Mouse (Mus musculus) liver, embryonic 14.5 days (tissue): ENCODE results near the gene Cyp2f2. TPM values are rescaled to one million over a fixed set of nuclear protein-coding genes. Genes with fewer than 3 reads are reported as not detected.

ENCODE experiments used
- ATAC-seq: fragments of 200-750 bp; cut with Nextera tagmentation; 2 replicates; pipeline ENCODE4 v1.8.0; 2017; ENCODE audit warnings: moderate number of reproducible peaks, mild to moderate bottlenecking, moderate library complexity; ENCODE audit not compliant: insufficient read depth
- DNase-seq, 3 experiments: peaks; one replicate each; pipeline ENCODE4 v3.0.0-alpha.2; 2012 to 2013; ENCODE audit warnings: low read depth in 3 of 3, low spot score in 3 of 3
- H3K27ac ChIP-seq: fragments of 300-500 bp; sonication (generic); 2 replicates; pipeline ENCODE4 v1.5.1; 2014; ENCODE audit warnings: moderate library complexity, mild to moderate bottlenecking, control low read depth, inconsistent platforms
- H3K27me3 ChIP-seq: fragments of 300-500 bp; sonication (generic); 2 replicates; pipeline ENCODE4 v1.6.1; 2014; ENCODE audit warnings: mild to moderate bottlenecking, low read length, moderate library complexity; ENCODE audit not compliant: control insufficient read depth, insufficient read depth
- H3K36me3 ChIP-seq: fragments of 300-500 bp; sonication (generic); replicated peaks from 2 replicates; pipeline ENCODE4 v1.6.1; 2014; ENCODE audit warnings: low read depth; ENCODE audit not compliant: control insufficient read depth, insufficient read depth
- H3K4me1 ChIP-seq, 2 experiments: fragments of 200-500 bp in 1 of 2; fragments of 300-500 bp in 1 of 2; sonication (generic) in 1 of 2; replicated peaks; 2 replicates each; pipeline ENCODE4 v1.6.1; 2012 to 2014; ENCODE audit warnings: antibody characterized with exemption in 1 of 2, inconsistent platforms in 1 of 2, low read length in 1 of 2; ENCODE audit not compliant: control insufficient read depth in 2 of 2, insufficient read depth in 2 of 2
- H3K4me2 ChIP-seq: fragments of 300-500 bp; sonication (generic); 2 replicates; pipeline ENCODE4 v1.6.1; 2014; ENCODE audit warnings: low read depth, mild to moderate bottlenecking, control low read depth, moderate library complexity
- H3K4me3 ChIP-seq, 2 experiments: fragments of 200-500 bp in 1 of 2; fragments of 300-500 bp in 1 of 2; sonication (generic) in 1 of 2; 2 replicates each; pipeline ENCODE4 v1.5.1; 2012 to 2014; ENCODE audit warnings: low read depth in 2 of 2, low read length in 2 of 2, mild to moderate bottlenecking in 2 of 2, control low read depth in 1 of 2, inconsistent platforms in 1 of 2, moderate library complexity in 1 of 2; ENCODE audit not compliant: insufficient read depth in 1 of 2
- H3K9ac ChIP-seq: fragments of 300-500 bp; sonication (generic); replicated peaks from 2 replicates; pipeline ENCODE4 v1.6.1; 2014; ENCODE audit warnings: mild to moderate bottlenecking, control low read depth, moderate library complexity
- H3K9me3 ChIP-seq: fragments of 300-500 bp; sonication (generic); 2 replicates; pipeline ENCODE4 v1.6.1; 2016; ENCODE audit warnings: low read length, mixed read lengths; ENCODE audit not compliant: control insufficient read depth
- CTCF ChIP-seq: IDR thresholded peaks from 2 replicates; pipeline ENCODE4 v1.5.1; 2016; ENCODE audit warnings: antibody characterized with exemption, low read depth, control low read depth
- EP300 ChIP-seq: IDR thresholded peaks from 2 replicates; pipeline ENCODE4 v1.6.1; 2016; ENCODE audit warnings: antibody characterized with exemption, low read depth
- WGBS: fragments of 180-500 bp; shearing (Covaris S2); extraction: QIAGEN DNeasy Blood & Tissue Kit; methylation state at CpG from one replicate; pipeline ENCODE4 v1.1.7; 2014; ENCODE audit not compliant: insufficient replicate concordance; 5-methylcytosine and 5-hydroxymethylcytosine counted together
- microRNA-seq: library from miRNA; unstranded; fragments of <30 nt; microRNA quantifications from one replicate; pipeline ENCODE4, GENCODE M21; 2016
- polyA plus RNA-seq, 2 experiments: library from polyadenylated mRNA; depleted of rRNA in 1 of 2; stranded (reverse) in 1 of 2; unstranded in 1 of 2; fragments of >200 nt; fragmentation: Nextera tagmentation in 1 of 2; extraction: Ambion mirVana in 1 of 2; gene quantifications; 2 replicates each; pipeline versions ENCODE4 v1.2.1 to v1.2.3; 2012 to 2014

The Cyp2f2 gene
- polyA plus RNA-seq, 2 experiments = 0.21 to 0.32 TPM

DNA sequence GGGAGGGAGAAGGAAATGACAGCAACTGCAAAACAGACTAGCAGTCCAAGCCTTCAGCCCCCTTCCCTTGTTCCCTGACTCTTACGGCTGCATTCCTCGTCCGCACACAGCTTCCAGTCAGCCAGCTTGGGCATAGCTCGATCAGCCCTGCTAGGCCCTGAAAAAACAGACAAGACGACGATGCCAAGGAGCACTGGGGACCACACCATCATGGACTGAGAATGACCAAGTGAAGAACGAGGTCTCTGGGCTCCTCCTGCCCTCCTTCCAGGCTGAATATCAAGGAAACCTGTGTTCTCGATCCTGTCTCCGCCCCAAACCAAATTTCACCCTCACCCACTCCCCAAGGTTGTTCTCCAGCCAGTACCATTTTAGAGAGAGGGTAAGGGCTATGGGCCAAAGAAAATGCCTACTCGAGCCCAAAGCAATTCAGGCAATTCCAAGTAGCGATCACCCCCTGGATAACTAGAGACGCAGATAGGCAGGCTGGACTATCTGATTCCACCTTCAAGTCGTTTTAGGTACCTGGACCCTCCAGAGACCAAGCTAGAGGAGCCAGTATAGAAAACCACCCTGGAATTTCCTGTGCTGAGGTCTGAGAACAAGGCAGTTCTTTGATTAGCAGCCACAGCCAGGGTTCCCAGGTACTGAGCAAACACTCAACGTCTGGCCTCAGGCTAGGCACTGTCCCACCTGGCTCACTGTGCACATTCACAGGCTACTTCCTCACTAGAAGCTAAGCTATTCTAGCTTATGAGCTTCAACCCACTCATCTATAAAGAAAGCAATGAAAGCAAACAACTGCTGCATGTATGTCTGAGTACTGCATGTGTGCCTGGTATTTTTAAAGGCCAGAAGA lies 61.4 kb downstream of the Cyp2f2 start, which contains the start of the genes Gm21983 and Mia:
Gm21983 (minus strand) TSS at position 250 of the 859 bp plus-strand sequence.
Mia (minus strand) TSS at position 321 of the 859 bp plus-strand sequence.
- no peak for TF ChIP-seq CTCF
- no peak for TF ChIP-seq EP300
- 64% methylated on average over 14 of the region's 14 CpGs for WGBS

DNA sequence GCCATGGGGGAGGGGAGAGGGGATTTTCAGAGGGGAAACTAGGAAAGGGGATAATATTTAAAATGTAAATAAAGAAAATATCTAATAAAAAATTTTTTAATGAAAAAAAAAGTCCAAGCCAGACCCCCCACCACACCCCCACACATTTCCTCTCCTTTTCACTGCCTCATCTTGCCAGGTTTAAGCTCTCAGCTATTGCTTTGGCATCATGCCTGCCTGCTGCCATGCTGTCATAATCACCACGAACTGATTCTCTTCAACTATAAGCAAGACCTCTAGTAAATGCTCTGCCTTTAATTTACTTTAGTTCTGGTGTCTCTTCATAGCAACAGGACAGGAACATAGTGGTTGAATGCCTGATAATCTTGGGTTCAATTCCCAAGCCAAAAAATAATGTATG lies 62.8 kb downstream of the Cyp2f2 start:
- Histone ChIP-seq H3K4me3 (no peak overlapping the region), H3K36me3 (peaks cover 17% of the 10 kb centered on the region), H3K4me2 (no peak overlapping the region), H3K9ac (no peak overlapping the region), H3K27me3 (no peaks in the 10 kb centered on the region), H3K27ac (no peak overlapping the region), H3K4me1 (peaks cover 10 to 18% of the 10 kb centered on the region in 2 experiments), H3K9me3 (no peaks in the 10 kb centered on the region)
- DNase-seq (no peak), ATAC-seq (no peak)
- 70% methylated on average over 1 of the region's 1 CpGs for WGBS
- TF ChIP-seq CTCF (no peak), EP300 (no peak)

More for the DNA sequence above, 61.4 kb downstream of the Cyp2f2 start, which contains the start of the genes Gm21983 and Mia:
- Histone ChIP-seq H3K4me2 (no peak within 1 kb of the TSS), H3K4me3 (no peak within 1 kb of the TSS), H3K36me3 (peaks cover 9% of the 10 kb centered on the region), H3K9me3 (no peaks in the 10 kb centered on the region), H3K9ac (no peak within 1 kb of the TSS), H3K27me3 (no peaks in the 10 kb centered on the region), H3K4me1 (peaks cover 10 to 18% of the 10 kb centered on the region in 2 experiments), H3K27ac (no peak within 1 kb of the TSS)
- DNase-seq (no peak), ATAC-seq (no peak)

Small RNA genes lying within 50 kb of the gene (microRNA-seq; reads per million reads assigned to microRNA genes)
- gene Mir3101 = not detected

Other genes with a start within 250 kb of the Cyp2f2 start
- gene Cyp2a22, start 180.5 kb upstream of the Cyp2f2 start, polyA plus RNA-seq (2012; rRNA removed) = 0.56 and 0.62 TPM in 2 replicates
- gene Cyp2a22, start 180.5 kb upstream of the Cyp2f2 start, polyA plus RNA-seq (2014; fragmentation: Nextera tagmentation; extraction: Ambion mirVana) = 0.37 and 0.61 TPM in 2 replicates
- 2.0 and 2.5 TPM in 2 replicates for gene Cyp2a12, start 90.8 kb upstream of the Cyp2f2 start, polyA plus RNA-seq (2012; rRNA removed)
- 1.8 and 2.6 TPM in 2 replicates for gene Cyp2a12, start 90.8 kb upstream of the Cyp2f2 start, polyA plus RNA-seq (2014; fragmentation: Nextera tagmentation; extraction: Ambion mirVana)
- gene Cyp2t4, start 33.8 kb downstream of the Cyp2f2 start, polyA plus RNA-seq (2012; rRNA removed) = not detected in 2 replicates
- not detected in 2 replicates for gene Cyp2t4, start 33.8 kb downstream of the Cyp2f2 start, polyA plus RNA-seq (2014; fragmentation: Nextera tagmentation; extraction: Ambion mirVana)
- 22.2 and 23.3 TPM in 2 replicates for gene Egln2, start 46.9 kb downstream of the Cyp2f2 start, polyA plus RNA-seq (2012; rRNA removed)
- 11.7 and 13.8 TPM in 2 replicates for gene Egln2, start 46.9 kb downstream of the Cyp2f2 start, polyA plus RNA-seq (2014; fragmentation: Nextera tagmentation; extraction: Ambion mirVana)
- gene Rab4b, start 59.0 kb downstream of the Cyp2f2 start, polyA plus RNA-seq (2012; rRNA removed) = 15.2 and 15.9 TPM in 2 replicates
- gene Rab4b, start 59.0 kb downstream of the Cyp2f2 start, polyA plus RNA-seq (2014; fragmentation: Nextera tagmentation; extraction: Ambion mirVana) = 18.3 and 19.1 TPM in 2 replicates
- gene Gm21983, start 61.2 kb downstream of the Cyp2f2 start, polyA plus RNA-seq (2012; rRNA removed) = 0.04 TPM in 2 replicates
- 0.28 TPM in 1 of 2 replicates, not detected in the other for gene Gm21983, start 61.2 kb downstream of the Cyp2f2 start, polyA plus RNA-seq (2014; fragmentation: Nextera tagmentation; extraction: Ambion mirVana)
- 0.55 and 0.67 TPM in 2 replicates for gene Mia, start 61.2 kb downstream of the Cyp2f2 start, polyA plus RNA-seq (2012; rRNA removed)
- gene Mia, start 61.2 kb downstream of the Cyp2f2 start, polyA plus RNA-seq (2014; fragmentation: Nextera tagmentation; extraction: Ambion mirVana) = 0.52 TPM in 1 of 2 replicates, not detected in the other
- gene BC024978, start 75.9 kb downstream of the Cyp2f2 start, polyA plus RNA-seq (2012; rRNA removed) = 1.9 and 2.4 TPM in 2 replicates
- 0.56 and 0.59 TPM in 2 replicates for gene BC024978, start 75.9 kb downstream of the Cyp2f2 start, polyA plus RNA-seq (2014; fragmentation: Nextera tagmentation; extraction: Ambion mirVana)
- gene Snrpa, start 76.4 kb downstream of the Cyp2f2 start, polyA plus RNA-seq (2012; rRNA removed) = 77.6 and 93.3 TPM in 2 replicates
- 82.6 and 90.6 TPM in 2 replicates for gene Snrpa, start 76.4 kb downstream of the Cyp2f2 start, polyA plus RNA-seq (2014; fragmentation: Nextera tagmentation; extraction: Ambion mirVana)
- 2.0 and 2.3 TPM in 2 replicates for gene Itpkc, start 108.8 kb downstream of the Cyp2f2 start, polyA plus RNA-seq (2012; rRNA removed)
- gene Itpkc, start 108.8 kb downstream of the Cyp2f2 start, polyA plus RNA-seq (2014; fragmentation: Nextera tagmentation; extraction: Ambion mirVana) = 1.3 and 1.5 TPM in 2 replicates
- gene Coq8b, start 113.1 kb downstream of the Cyp2f2 start, polyA plus RNA-seq (2012; rRNA removed) = 9.3 and 12.4 TPM in 2 replicates
- gene Coq8b, start 113.1 kb downstream of the Cyp2f2 start, polyA plus RNA-seq (2014; fragmentation: Nextera tagmentation; extraction: Ambion mirVana) = 17.7 and 19.8 TPM in 2 replicates
- 1.9 and 2.1 TPM in 2 replicates for gene Numbl, start 138.5 kb downstream of the Cyp2f2 start, polyA plus RNA-seq (2012; rRNA removed)
- 0.72 and 0.83 TPM in 2 replicates for gene Numbl, start 138.5 kb downstream of the Cyp2f2 start, polyA plus RNA-seq (2014; fragmentation: Nextera tagmentation; extraction: Ambion mirVana)
- gene Ltbp4, start 217.8 kb downstream of the Cyp2f2 start, polyA plus RNA-seq (2012; rRNA removed) = 5.2 and 5.5 TPM in 2 replicates
- 2.5 and 3.0 TPM in 2 replicates for gene Ltbp4, start 217.8 kb downstream of the Cyp2f2 start, polyA plus RNA-seq (2014; fragmentation: Nextera tagmentation; extraction: Ambion mirVana)
- 19.1 and 24.7 TPM in 2 replicates for gene Shkbp1, start 236.1 kb downstream of the Cyp2f2 start, polyA plus RNA-seq (2012; rRNA removed)
- 11.8 and 15.1 TPM in 2 replicates for gene Shkbp1, start 236.1 kb downstream of the Cyp2f2 start, polyA plus RNA-seq (2014; fragmentation: Nextera tagmentation; extraction: Ambion mirVana)
- 0.09 and 0.40 TPM in 2 replicates for gene Gm20479, start 237.5 kb downstream of the Cyp2f2 start, polyA plus RNA-seq (2012; rRNA removed)
- not detected in 2 replicates for gene Gm20479, start 237.5 kb downstream of the Cyp2f2 start, polyA plus RNA-seq (2014; fragmentation: Nextera tagmentation; extraction: Ambion mirVana)